Mouse (Mus musculus): ENCODE results near the gene Tnfsf12. TPM values are rescaled to one million over a fixed set of nuclear protein-coding genes. Genes with fewer than 3 reads are reported as not detected.
"Not testable (repeated sequence)": the region's sequence is repeated elsewhere in the genome, so short reads cannot be mapped to it uniquely, and the experiment has no call there.

Tnfsf12 gene
- 31.2 and 35.3 TPM in 2 replicates for polyA plus RNA-seq (2012; rRNA removed)

DNA sequence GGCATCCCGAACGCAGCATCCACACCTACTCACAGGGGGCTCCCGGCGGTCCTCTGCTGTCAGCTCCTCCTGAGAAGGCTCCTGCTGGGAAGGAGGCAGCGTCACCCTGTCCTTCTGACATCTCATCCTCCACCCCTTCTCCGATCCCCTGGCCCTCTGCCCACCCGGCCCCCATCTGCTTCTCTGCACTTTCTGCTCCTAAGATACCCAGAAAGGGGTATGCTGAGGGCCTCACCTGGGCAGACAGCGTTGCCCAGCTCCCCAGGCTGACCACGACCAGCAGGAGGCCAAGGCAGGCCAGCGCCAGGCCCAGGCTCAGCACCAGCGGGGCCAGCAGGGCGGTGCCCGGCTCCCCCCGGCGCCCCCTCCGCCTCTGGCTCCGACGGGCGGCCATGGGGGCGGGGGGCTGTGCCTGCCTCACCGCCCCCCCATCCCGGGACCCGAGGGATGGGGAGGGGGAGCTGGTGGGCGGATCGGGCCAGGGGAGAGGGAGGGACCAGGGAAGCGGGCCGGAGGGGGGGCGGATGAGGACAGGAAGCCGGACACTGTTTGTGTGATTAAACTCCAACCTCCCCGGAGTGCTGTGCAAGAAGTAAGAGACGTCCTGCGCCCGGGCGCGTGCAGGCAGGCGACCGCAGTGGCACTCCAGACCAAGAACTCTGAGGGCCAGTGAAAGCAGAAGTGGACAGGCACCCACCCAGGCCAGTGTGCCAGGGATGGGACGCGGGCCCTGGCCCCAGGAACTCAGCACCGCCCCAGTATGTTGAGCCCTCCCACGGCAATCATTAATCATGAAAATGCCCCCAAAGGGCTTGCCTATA, at the start of gene Tnfsf12, which contains the start of gene Tnfsfm13:
Tnfsf12 (minus strand) TSS at position 489 of the 821 bp plus-strand sequence.
Tnfsfm13 (minus strand) TSS at position 738 of the 821 bp plus-strand sequence.
- H3K4me1 ChIP-seq (ENCODE audit: control insufficient read depth, insufficient read depth, low read length) = peaks cover 5% of the 10 kb centered on the region; the same call in 1 of the 2 replicates
- H3K27me3 ChIP-seq (ENCODE audit: control insufficient read depth, insufficient read depth, low read length) = no peaks in the 10 kb centered on the region
- peak; percentile 65 to 75 for DNase-seq
- peak within 1 kb of the TSS; percentile 80 for H3K27ac ChIP-seq (ENCODE audit: insufficient read depth, low read length)
- H3K4me3 ChIP-seq (replicated peaks; ENCODE audit: insufficient read depth, low read depth, low read length) = peak within 1 kb of the TSS; percentile 55
- TF ChIP-seq POLR2A (IDR thresholded peaks at IDR 0.05; ENCODE audit: borderline replicate concordance, insufficient read depth, low read length) (0 out of 2 replicates have a peak, but pooled peaks have one; percentile 13), CTCF (IDR thresholded peaks at IDR 0.05; ENCODE audit: borderline replicate concordance, insufficient read depth, low read depth, low read length) (no peak)
- 1% methylated on average over 38 of the region's 41 CpGs for WGBS

DNA sequence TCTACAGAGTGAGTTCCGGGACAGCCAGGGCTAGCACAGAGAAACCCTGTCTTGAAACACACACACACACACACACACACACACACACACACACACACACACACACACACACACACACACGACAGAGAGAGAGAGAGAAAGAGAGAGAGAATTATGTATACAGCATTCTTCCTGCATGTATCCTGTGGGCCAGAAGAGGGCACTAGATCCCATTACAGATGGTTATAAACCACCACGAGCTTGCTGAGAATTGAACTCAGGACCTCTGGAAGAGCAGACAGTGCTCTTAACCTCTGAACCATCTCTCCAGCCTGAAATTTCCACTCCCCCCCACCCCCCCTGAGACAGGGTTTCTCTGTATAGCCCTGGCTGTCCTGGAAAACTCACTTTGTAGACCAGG, 35.8 kb upstream of the Tnfsf12 start:
- not testable (repeated sequence) for H3K27ac ChIP-seq (ENCODE audit: insufficient read depth, low read length); H3K4me1 ChIP-seq (ENCODE audit: control insufficient read depth, insufficient read depth, low read length); H3K4me3 ChIP-seq (replicated peaks; ENCODE audit: insufficient read depth, low read depth, low read length); H3K27me3 ChIP-seq (ENCODE audit: control insufficient read depth, insufficient read depth, low read length); DNase-seq
- 68% methylated on average over 2 of the region's 3 CpGs for WGBS

DNA sequence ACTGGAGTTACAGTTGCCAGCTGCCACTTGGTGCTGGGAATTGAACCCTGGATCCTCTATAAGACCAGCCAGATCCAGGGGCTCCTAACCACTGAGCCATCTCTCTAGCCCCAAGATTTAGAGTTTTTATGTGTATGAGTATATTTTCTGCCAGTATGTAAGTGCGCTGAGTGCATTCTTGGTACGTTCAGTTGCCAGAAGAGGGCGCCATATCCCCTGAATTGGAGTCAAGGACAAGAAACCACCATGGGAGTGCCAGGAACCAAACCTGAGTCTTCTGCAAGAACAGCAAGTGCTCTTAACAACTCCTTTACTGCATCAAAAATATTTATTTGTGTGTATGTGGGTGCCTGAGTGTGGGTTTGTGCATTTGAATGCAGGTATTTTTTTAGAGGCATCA, 33.4 kb upstream of the Tnfsf12 start:
- Histone ChIP-seq H3K27ac (ENCODE audit: insufficient read depth, low read length) (no peak overlapping the region), H3K4me3 (replicated peaks; ENCODE audit: insufficient read depth, low read depth, low read length) (no peak overlapping the region), H3K27me3 (ENCODE audit: control insufficient read depth, insufficient read depth, low read length) (no peaks in the 10 kb centered on the region; the same call in 1 of the 2 replicates), H3K4me1 (ENCODE audit: control insufficient read depth, insufficient read depth, low read length) (no peaks in the 10 kb centered on the region)
- TF ChIP-seq CTCF (IDR thresholded peaks at IDR 0.05; ENCODE audit: borderline replicate concordance, insufficient read depth, low read depth, low read length) (peak; percentile 49; the same call in 1 of the 2 replicates), POLR2A (IDR thresholded peaks at IDR 0.05; ENCODE audit: borderline replicate concordance, insufficient read depth, low read length) (no peak)
- 34% methylated on average over 3 of the region's 3 CpGs for WGBS
- DNase-seq = peak; percentile 45 to 53

DNA sequence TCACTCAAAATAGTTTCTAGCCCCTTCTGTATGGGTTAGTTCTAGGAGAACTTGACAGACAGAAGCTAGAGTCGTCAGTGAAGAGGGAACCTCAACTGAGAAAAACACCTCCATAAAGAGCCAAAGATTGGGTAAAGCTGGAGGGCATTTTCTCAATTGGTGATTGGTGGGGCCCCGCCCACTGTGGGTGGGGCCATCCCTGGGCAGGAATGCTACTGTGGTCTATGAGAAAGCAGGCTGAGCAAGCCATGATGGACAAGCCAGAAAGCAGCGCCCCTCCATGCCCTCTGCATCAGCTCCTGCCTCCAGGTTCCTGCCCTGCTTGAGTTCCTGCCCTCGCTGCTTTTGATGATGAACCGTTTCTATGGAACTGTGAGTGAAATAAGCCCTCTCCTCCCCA, 30.3 kb upstream of the Tnfsf12 start:
- Histone ChIP-seq H3K4me3 (replicated peaks; ENCODE audit: insufficient read depth, low read depth, low read length) (no peak overlapping the region), H3K27me3 (ENCODE audit: control insufficient read depth, insufficient read depth, low read length) (no peaks in the 10 kb centered on the region; the same call in 1 of the 2 replicates), H3K4me1 (ENCODE audit: control insufficient read depth, insufficient read depth, low read length) (no peaks in the 10 kb centered on the region), H3K27ac (ENCODE audit: insufficient read depth, low read length) (no peak overlapping the region)
- 54% methylated on average over 5 of the region's 5 CpGs for WGBS
- no peak for DNase-seq
- no peak for TF ChIP-seq CTCF (IDR thresholded peaks at IDR 0.05; ENCODE audit: borderline replicate concordance, insufficient read depth, low read depth, low read length)
- no peak for TF ChIP-seq POLR2A (IDR thresholded peaks at IDR 0.05; ENCODE audit: borderline replicate concordance, insufficient read depth, low read length)

DNA sequence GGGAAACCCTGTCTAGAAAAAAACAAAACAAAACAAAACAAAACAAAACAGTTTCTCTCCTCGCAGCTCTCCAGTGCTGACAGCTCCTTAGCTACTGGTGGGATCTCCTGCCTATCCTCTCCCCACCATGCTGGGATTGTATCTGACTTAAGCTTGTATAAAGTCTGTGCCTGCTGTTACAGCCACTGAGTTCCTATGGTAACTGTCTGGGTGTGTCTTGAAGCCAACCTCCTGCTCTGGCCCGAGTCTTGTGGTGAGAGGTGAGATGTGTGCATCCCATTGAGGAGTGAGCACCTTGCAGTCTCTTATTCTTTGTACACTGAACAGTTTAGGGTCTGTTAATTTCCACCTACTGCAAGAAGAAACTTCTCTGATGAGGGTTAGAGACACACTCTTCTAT, 27.4 kb upstream of the Tnfsf12 start:
- no peak overlapping the region for H3K27ac ChIP-seq (ENCODE audit: insufficient read depth, low read length)
- no peak for TF ChIP-seq POLR2A (IDR thresholded peaks at IDR 0.05; ENCODE audit: borderline replicate concordance, insufficient read depth, low read length)
- TF ChIP-seq CTCF (IDR thresholded peaks at IDR 0.05; ENCODE audit: borderline replicate concordance, insufficient read depth, low read depth, low read length) = no peak
- 38% methylated on average over 2 of the region's 2 CpGs for WGBS

DNA sequence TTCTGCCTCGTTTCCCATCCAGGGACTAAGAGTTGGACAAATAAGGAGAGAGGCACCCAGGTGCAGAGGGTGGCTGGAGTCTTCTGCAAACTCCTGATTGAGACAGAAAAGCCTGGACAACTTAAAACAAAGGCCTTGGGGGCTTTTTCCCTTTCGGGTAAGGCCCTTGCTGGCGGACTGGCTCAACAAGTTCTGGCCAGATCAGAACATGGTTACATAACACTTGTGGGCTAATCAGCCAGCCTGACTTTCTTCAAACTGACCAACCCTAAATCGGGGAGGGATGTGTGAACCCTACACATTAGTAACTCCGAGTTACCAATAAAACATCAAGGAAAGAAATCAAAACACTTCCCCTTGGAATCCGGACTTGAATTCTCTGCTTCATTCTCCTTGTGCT, 25.2 kb upstream of the Tnfsf12 start:
- Histone ChIP-seq H3K27me3 (ENCODE audit: control insufficient read depth, insufficient read depth, low read length) (no peaks in the 10 kb centered on the region), H3K27ac (ENCODE audit: insufficient read depth, low read length) (no peak overlapping the region), H3K4me3 (replicated peaks; ENCODE audit: insufficient read depth, low read depth, low read length) (no peak overlapping the region), H3K4me1 (ENCODE audit: control insufficient read depth, insufficient read depth, low read length) (no peaks in the 10 kb centered on the region)
- DNase-seq = no peak
- TF ChIP-seq CTCF (IDR thresholded peaks at IDR 0.05; ENCODE audit: borderline replicate concordance, insufficient read depth, low read depth, low read length) (no peak), POLR2A (IDR thresholded peaks at IDR 0.05; ENCODE audit: borderline replicate concordance, insufficient read depth, low read length) (no peak)
- WGBS = 86% methylated on average over 6 of the region's 6 CpGs

More for the DNA sequence above, 27.4 kb upstream of the Tnfsf12 start:
- Histone ChIP-seq H3K27me3 (ENCODE audit: control insufficient read depth, insufficient read depth, low read length) (no peaks in the 10 kb centered on the region), H3K4me1 (ENCODE audit: control insufficient read depth, insufficient read depth, low read length) (no peaks in the 10 kb centered on the region), H3K4me3 (replicated peaks; ENCODE audit: insufficient read depth, low read depth, low read length) (no peak overlapping the region)
- DNase-seq = no peak

DNA sequence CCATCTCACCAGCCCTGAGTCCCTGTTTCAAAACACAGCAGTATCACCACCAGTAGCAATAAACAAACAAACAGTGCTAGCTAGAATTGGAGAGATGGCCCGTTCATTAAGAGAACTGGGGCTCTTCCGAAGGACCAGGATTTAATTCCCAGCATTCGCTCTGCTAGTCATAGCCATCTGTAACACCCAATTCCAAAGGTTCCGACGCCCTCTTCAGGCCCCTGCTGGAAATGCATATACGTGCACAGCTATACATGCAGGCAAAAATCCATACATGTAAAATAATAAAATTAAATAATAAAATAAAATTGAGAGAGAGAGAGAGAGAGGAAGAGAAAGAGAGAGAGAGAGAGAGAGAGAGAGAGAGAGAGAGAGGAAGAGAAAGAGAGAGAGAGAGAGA, 23.8 kb upstream of the Tnfsf12 start:
- whole genome bisulfite sequencing = 73% methylated on average over 6 of the region's 6 CpGs
- DNase-seq = no peak

DNA sequence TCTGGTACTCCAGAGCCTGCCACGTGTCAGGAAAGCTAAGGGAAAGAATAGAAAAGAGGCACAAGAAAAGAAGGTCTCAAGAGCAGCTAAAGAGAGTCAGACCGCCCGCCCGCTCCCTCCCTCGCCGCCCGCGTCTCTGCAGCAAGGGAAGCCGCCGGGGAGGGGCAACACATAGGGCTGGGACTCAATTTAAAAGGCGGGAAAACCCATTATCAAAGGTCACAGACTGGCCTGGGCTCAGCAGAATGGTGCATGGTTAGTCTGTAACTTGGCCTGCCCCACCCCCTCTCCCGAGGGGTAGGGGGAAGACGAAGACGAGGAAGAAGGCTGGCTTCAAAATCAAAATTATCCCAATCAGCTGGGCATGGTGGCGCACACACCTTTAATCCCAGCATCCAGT, 23.0 kb upstream of the Tnfsf12 start:
- no peak overlapping the region for H3K27ac ChIP-seq (ENCODE audit: insufficient read depth, low read length)
- DNase-seq = no peak
- WGBS = 56% methylated on average over 15 of the region's 15 CpGs
- no peaks in the 10 kb centered on the region for H3K27me3 ChIP-seq (ENCODE audit: control insufficient read depth, insufficient read depth, low read length)
- H3K4me1 ChIP-seq (ENCODE audit: control insufficient read depth, insufficient read depth, low read length) = no peaks in the 10 kb centered on the region
- no peak for TF ChIP-seq POLR2A (IDR thresholded peaks at IDR 0.05; ENCODE audit: borderline replicate concordance, insufficient read depth, low read length)
- no peak for TF ChIP-seq CTCF (IDR thresholded peaks at IDR 0.05; ENCODE audit: borderline replicate concordance, insufficient read depth, low read depth, low read length)
- no peak overlapping the region for H3K4me3 ChIP-seq (replicated peaks; ENCODE audit: insufficient read depth, low read depth, low read length)

More for the DNA sequence above, 23.8 kb upstream of the Tnfsf12 start:
- Histone ChIP-seq H3K4me3 (replicated peaks; ENCODE audit: insufficient read depth, low read depth, low read length) (no peak overlapping the region), H3K27me3 (ENCODE audit: control insufficient read depth, insufficient read depth, low read length) (no peaks in the 10 kb centered on the region), H3K27ac (ENCODE audit: insufficient read depth, low read length) (no peak overlapping the region), H3K4me1 (ENCODE audit: control insufficient read depth, insufficient read depth, low read length) (no peaks in the 10 kb centered on the region)
- no peak for TF ChIP-seq CTCF (IDR thresholded peaks at IDR 0.05; ENCODE audit: borderline replicate concordance, insufficient read depth, low read depth, low read length)
- no peak for TF ChIP-seq POLR2A (IDR thresholded peaks at IDR 0.05; ENCODE audit: borderline replicate concordance, insufficient read depth, low read length)
